Mouse (Mus musculus) common myeloid progenitor, adult 5-6 weeks (primary cell): ENCODE measurements at regions not wholly inside any gene's neighbourhood (a gene's known extent, or its start where the extent isn't known, plus 50 kb on each side); places are given as distances from the start of the nearest gene placed in this dataset.
"Not testable (repeated sequence)": the region's sequence is repeated elsewhere in the genome, so short reads cannot be mapped to it uniquely, and the experiment has no call there.

Experiments used
- ATAC-seq: replicated peaks from 2 replicates; pipeline ENCODE4 v1.8.0; 2016; ENCODE audit warnings: low read depth, mild to moderate bottlenecking, moderate TSS enrichment, inconsistent platforms; ENCODE audit not compliant: poor library complexity, severe bottlenecking

DNA sequence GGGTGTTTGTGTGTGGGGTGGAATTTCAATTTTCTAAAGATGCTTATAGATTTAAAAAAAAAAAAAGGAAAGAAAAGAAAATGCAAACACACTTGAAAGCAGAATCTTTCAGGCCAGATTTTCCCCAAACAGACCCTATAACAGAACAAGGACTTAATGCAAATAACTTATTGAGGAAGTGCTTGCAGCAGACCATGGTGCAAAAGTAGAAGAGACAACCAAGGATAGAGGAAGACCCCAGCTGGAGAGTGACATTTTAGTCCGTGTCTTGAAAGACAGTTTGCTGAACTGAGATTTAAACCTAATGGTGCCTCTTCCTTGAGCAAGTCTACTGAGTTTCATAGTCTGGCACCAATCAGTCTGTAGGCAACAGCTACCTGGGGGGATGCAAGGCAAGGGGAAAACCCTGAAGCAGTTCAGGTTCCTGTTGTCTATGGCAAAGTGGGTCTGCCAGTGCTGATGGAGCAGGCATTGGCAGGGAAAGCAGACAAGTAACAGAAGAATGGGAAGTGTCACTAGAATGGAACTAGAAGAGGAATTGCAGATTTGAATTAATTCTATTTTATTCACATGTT, 249.2 kb downstream of the Nfkbiz start:
- no peak for ATAC-seq

GRCm38 (mm10) chr16:55587138-55587537, 251.6 kb downstream of the Nfkbiz start:
- ATAC-seq: no peak

- no peak for ATAC-seq
Measured at GRCm38 (mm10) chr16:55582906-55583305, 255.8 kb downstream of the Nfkbiz start.

- ATAC-seq: no peak
Measured at GRCm38 (mm10) chr16:55582029-55582428, 256.7 kb downstream of the Nfkbiz start.

DNA sequence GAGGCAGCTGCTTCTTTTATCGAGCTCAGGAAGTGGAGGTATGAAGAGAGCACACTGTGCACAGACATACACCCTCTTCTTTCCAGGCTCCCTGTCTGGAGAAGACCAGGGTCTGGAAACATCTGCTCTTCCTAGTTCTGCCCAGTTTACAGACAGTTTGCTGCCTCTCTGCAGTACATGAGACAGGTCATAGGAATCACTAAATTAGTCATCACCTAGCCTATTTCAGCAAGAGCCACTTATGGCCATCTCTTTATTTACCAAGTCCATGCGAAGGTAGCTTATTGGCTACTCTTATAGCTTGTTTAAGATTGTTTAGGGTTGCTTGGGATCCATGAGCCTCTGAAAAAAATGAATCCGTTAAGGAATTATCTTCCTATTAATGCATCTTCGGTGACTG, 257.9 kb downstream of the Nfkbiz start:
- no peak for ATAC-seq

DNA sequence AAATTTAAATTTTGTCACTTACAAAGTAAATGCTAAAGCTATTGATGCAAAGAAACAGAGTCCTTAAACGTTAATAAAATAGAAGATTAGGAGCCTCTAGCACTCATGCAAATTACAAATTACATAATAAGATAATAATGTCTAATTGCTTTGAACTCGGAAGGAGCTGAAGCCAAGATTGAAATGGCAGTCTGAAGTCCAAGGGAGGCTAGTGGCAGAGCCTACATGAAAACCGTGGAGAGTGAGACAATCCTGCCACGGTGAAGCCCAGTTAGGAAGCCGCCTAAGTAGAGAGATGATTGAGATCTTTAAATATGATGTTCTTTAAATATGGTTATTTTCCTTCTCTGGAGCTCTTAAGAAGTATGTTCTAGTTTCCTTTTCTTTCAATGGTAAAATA, 260.0 kb downstream of the Nfkbiz start:
- no peak for ATAC-seq

DNA sequence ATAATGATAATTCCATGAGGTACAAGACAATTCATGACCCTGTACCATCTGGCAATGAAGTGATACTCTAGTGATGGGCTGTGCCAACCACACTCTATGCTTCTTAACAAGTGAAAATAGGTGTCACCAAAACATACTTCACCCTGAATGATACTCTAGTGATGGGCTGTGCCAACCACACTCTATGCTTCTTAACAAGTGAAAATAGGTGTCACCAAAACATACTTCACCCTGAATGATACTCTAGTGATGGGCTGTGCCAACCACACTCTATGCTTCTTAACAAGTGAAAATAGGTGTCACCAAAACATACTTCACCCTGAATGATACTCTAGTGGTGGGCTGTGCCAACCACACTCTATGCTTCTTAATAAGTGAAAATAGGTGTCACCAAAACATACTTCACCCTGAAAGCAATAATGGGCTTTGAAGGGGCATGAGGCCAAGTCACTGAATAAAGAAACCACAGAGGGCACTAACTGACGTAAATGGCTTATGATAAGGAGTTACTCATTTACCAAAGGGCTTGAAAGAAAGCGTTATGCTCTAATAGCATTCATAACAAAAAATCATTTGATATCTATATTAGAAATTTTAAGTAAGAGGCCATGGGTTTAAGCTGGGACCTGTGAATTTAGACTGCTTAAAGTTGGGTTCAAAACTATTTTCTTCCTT, 263.0 kb downstream of the Nfkbiz start:
- ATAC-seq: not testable (repeated sequence)

- no peak for ATAC-seq
Measured at GRCm38 (mm10) chr16:55571106-55571505, 267.6 kb downstream of the Nfkbiz start.

- no peak for ATAC-seq
Measured at GRCm38 (mm10) chr16:55570097-55570496, 268.6 kb downstream of the Nfkbiz start.

DNA sequence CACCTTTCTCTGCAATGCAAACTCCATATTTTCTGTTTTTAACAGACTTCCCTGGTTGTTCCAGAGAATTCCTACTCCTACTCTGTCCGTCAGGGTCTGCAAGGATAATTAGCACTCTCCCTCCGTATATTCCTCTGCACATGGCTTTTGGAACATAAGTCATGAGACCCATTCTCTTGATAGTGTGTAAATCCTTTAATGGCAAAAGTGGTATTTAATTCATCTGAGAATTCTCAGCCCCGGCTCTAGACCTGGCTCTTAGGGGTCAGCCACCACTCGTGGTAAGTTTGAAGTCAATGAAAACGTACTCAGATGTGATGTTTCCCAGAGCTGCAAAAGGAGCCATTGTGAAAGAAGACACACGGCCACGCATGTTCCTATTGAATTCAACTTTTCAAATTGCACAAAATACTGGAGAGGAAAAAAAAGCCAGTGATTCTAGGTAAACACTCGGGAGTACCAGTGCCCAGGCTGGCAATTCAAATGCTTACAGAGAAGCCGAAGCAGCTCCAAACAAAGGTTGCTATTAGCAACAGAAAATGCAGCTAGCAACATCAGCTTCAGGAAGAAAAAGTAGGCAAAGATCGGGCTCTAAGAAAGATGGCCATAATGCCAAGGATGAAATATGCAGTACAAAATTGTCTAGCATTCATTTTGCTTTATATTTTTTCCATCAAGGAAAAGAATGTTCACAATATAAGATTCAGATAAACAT, 258.2 kb upstream of the Zpld1 start:
- no peak for ATAC-seq

DNA sequence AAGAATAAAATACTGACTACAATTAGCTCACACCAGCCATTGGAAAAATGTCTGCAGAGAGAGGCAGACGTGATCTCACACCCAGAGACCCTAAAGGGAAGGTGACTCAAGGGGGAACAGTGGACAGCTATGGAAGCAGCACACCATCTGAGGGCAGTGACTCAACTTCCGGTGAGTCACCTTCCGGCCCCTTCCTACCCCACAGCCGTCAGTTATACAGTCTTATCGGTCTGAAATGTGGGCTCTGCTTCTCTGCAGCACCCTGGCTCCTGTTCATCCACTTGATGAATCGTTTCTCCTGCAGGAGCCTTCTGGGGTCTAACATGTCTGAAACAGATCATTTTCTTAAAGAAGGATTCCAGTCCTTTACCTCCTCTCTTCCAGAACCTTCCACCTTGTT, 257.4 kb upstream of the Zpld1 start:
- ATAC-seq: peak; percentile 98

DNA sequence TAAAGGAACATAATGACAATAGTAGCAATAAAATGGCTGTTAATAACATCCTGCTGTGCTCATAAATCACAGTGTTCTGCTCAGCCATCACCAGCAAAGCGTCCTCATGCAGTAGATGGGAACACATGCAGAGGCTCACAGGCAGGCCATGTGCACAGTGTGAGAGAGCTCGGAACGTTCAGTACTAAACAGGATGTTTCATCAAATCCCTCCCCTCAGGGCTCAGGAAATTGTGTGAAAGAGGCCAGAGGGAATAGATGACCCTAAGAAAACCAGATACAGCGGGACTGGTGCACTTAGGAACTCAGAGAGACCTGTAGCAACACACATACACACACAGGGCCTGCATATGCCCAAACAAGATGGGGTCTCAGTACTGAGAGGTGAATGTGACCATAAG, 256.1 kb upstream of the Zpld1 start:
- ATAC-seq: no peak

DNA sequence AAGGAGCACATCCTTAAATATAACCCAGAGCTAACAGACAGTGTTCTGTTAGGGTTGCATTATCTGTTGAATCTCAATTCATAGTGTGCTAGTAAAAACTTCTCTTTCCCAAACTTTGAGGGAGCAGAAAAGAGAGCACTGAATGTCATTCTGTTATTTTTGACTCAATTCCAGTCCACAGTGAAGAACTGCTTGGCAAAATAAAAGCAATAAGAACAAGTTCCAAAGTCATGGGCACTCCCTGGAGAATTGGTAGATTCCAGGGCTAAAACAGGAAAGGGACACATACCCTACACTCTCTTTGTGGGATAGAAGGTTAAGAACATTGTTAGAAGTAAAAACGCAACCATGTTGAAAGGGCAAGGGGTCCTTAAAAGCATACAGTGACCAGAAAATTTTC, 253.6 kb upstream of the Zpld1 start:
- no peak for ATAC-seq

DNA sequence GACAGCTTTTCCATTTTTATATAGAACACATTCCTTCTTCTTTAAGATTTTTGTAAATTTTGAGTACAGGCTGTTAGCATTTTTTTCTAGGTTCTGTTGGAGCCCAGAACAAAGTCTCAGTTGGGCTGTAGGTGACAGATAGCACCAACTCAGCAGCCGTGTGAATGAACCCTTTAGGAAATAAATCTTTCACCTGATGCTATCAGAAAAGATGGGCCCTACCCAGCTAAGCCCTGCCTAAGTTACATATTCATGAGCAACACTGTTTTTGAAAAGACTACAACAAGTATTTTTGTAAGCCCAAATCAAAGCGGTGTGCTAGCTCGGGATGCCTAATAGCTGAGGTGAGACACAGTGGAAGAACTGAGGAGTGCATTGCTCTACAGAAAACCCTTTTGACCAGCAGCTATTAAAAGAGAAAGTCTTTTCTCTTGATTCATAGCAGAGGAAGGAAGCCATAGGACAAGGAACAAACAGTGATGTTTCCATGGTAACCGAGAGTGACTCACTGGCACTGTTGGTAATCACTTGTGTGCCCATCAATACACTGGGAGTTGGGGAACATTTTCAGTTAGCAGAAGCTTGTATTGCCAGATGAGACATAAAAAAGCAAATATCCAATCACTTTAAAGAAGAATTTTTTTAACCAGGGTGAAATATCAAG, 253.0 kb upstream of the Zpld1 start:
- ATAC-seq: peak; percentile 79

DNA sequence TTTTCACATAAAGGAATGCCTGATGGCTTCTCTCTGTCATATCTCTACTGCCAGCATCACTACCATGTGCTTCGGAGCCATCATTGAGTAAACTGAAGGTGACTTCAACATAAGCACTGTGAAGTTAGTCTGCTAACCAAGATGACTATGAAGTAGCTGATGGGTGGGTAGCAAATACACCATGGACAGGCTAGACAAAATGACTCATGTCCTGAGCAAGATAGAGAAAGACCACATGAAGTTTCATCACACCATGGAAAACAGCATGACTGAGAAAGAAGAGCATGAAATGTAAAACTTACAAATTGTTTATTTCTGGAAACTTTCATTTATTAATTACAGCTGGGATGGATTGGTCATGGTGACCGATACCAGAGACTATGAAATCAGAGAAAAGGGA, 249.3 kb upstream of the Zpld1 start:
- no peak for ATAC-seq

DNA sequence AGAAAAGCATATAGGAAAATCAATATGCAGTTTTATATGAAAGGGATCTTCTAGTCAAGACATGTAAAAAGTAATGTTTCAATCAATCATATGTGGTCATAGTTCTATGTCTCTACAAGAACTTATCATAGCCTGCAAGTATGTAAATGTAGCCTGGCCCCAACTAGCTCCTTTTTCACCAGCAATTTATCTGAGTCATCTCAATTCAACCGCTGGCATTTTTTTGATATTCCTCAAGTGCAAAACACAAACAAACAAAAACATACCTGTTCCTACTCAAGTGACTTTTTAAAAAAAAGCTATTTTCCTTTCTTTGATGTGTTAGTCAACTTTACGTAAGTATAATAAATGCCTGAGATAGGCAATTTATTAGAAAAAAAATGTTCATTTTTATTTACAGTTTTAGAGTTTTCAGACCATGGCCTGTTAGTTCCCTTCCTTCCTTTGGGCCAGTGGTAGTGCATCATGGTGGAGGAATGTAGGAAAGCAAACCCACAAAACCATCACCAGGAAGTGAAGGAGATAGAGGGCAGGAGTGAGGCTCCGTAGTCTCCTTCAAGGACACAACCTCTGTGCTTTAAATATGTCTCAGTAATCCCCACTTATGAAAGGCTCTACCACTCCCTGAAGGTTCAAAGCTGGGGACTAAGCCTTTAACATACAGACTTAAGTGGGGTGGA, 242.7 kb upstream of the Zpld1 start:
- peak; percentile 52; the same call in 1 of the 2 replicates for ATAC-seq

DNA sequence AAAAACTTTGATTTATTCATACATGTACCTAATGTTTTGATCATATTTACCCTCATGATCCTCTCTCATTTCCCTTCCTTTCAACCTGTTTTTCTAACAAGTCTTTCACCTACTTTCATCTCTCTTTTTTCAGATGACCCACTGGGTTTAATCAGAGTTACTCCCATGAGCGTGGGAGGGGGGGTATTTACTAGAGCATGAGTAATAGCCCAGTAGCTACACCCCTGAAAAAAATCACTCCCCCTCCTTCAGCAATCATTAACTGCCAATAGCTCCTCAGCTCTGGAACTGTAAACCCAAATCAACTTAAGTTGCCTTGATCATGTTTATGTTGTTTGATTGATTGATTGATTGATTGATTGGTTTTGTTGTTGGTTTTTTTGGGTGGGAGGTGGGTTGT, 241.4 kb upstream of the Zpld1 start:
- no peak for ATAC-seq

- ATAC-seq: no peak
Measured at GRCm38 (mm10) chr16:55537548-55537947, 239.8 kb upstream of the Zpld1 start.

DNA sequence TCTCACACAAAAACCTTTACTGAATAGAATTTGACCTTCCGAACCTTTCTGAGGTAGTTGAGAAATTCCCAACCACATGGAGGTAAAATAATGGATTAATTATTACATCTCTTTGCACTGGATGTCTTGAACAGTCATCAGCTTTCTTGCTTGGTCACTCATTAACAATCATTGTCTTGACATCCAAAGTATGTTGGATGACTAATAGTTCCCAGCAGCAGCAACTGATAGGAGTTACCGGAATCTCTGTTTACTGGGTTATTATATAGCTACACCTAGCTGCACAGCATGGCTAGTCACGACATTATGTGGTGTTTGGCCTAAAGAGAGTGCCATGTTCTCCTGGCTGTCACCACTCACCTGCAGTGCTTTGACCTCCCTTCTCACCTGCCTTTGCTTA, 234.9 kb upstream of the Zpld1 start:
- no peak for ATAC-seq

DNA sequence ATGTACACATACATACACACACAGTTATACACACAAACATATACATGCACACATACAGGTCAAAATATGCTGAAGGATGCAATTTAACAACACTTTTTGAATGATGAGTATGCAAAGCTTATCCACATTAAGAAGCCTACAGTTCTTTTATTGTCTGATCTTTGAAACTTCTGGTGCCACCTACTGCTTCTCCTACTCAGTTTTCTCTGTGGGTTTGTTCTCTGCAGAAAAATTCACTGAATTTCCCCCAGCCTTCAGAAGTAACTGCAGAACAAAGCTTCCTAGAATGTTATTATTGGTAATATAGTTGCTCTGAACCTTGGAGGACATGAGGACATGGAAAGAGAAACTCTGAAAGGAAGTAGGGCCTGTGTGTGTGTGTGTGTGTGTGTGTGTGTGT, 233.1 kb upstream of the Zpld1 start:
- no peak for ATAC-seq

GRCm38 (mm10) chr16:55527680-55528079, 229.9 kb upstream of the Zpld1 start:
- no peak for ATAC-seq
